Mouse (Mus musculus) mouse trophoblast stem cell (cell line): ENCODE results near the gene Gm960.

Experiments used
- in situ Hi-C, 2 experiments: fragments of 300-500 bp; cut with MseI, MboI; formaldehyde crosslinking; loops; 2 replicates in 1 of 2; 3 replicates in 1 of 2; pipeline ENCODE4 v1.15.1; 2025

Gene Gm960

GRCm38 (mm10) chr19:4624406-4625178 is 73.9 kb downstream of the Gm960 start:
- in situ Hi-C loops: no loop called here

GRCm38 (mm10) chr19:4624006-4624405 is 74.5 kb downstream of the Gm960 start:
- in situ Hi-C loops: no loop called here

GRCm38 (mm10) chr19:4623419-4623818 is 75.0 kb downstream of the Gm960 start:
- in situ Hi-C loops: no loop called here

GRCm38 (mm10) chr19:4622780-4623179 is 75.7 kb downstream of the Gm960 start:
- in situ Hi-C loops: no loop called here

GRCm38 (mm10) chr19:4620721-4621120 is 77.7 kb downstream of the Gm960 start:
- in situ Hi-C loops: no loop called here

GRCm38 (mm10) chr19:4619461-4619860 is 79.0 kb downstream of the Gm960 start:
- in situ Hi-C loops: no loop called here

- in situ Hi-C loops: no loop called here
Observed at GRCm38 (mm10) chr19:4618183-4618582, 80.3 kb downstream of the Gm960 start.

- in situ Hi-C loops: no loop called here
Observed at GRCm38 (mm10) chr19:4616546-4616945, 81.9 kb downstream of the Gm960 start.

GRCm38 (mm10) chr19:4615151-4616093 is 83.0 kb downstream of the Gm960 start, which contains the start of gene Lrfn4:
Gene Lrfn4 (minus strand): TSS chr19:4615667.
- in situ Hi-C loops: no loop called here

- in situ Hi-C loops: no loop called here
Observed at GRCm38 (mm10) chr19:4614305-4615150, 83.9 kb downstream of the Gm960 start.

- in situ Hi-C loops: no loop called here
Observed at GRCm38 (mm10) chr19:4613464-4614304, 84.8 kb downstream of the Gm960 start.

- in situ Hi-C loops: no loop called here
Observed at GRCm38 (mm10) chr19:4612181-4612961, 86.1 kb downstream of the Gm960 start.

- in situ Hi-C loops: no loop called here
Observed at GRCm38 (mm10) chr19:4610109-4610508, 88.4 kb downstream of the Gm960 start.

GRCm38 (mm10) chr19:4608511-4608910 is 90.0 kb downstream of the Gm960 start:
- in situ Hi-C loops: no loop called here

GRCm38 (mm10) chr19:4607406-4607805 is 91.1 kb downstream of the Gm960 start:
- in situ Hi-C loops: no loop called here

- in situ Hi-C loops: no loop called here
Observed at GRCm38 (mm10) chr19:4605654-4606053, 92.8 kb downstream of the Gm960 start.

GRCm38 (mm10) chr19:4603801-4604723 is 94.4 kb downstream of the Gm960 start:
- in situ Hi-C loops: no loop called here

GRCm38 (mm10) chr19:4602459-4602858 is 96.0 kb downstream of the Gm960 start:
- in situ Hi-C loops: no loop called here

- in situ Hi-C loops: no loop called here
Observed at GRCm38 (mm10) chr19:4596071-4596470, 102.4 kb downstream of the Gm960 start.
